ENCODE assay signal across 22 mouse cellular contexts in genomic region chr13:95836944-95837343, GRCm38 (mm10). TPM values are rescaled to one million over a fixed set of nuclear protein-coding genes. Genes with fewer than 3 reads are reported as not detected.
DNase-seq lines count a peak whose midpoint lies in the region; ATAC-seq and TF ChIP-seq lines count a peak whose summit lies in the region.
"Had no signal": no experiment of that assay in that cellular context is flagged by ENCODE, and none has a peak within 500 bp of the region (broad histone marks: within the 10 kb centered on the region; RNA-seq: fewer than 3 reads in every experiment).

No protein-coding gene starts in this region.

- no peak for TF ChIP-seq EP300 in stomach, postnatal 0 days (optimal IDR thresholded peaks at IDR 0.05)

- H3K27me3 ChIP-seq in intestine, embryonic 14.5 days (replicated peaks; ENCODE audit: control insufficient read depth, insufficient read depth, low read length), result no peaks in the 10 kb centered on the region
- H3K27me3 ChIP-seq in stomach, postnatal 0 days (ENCODE audit: control insufficient read depth, insufficient read depth, low read length), result no peaks in the 10 kb centered on the region
- H3K27me3 ChIP-seq: embryonic facial prominence, embryonic 13.5 days; forebrain, embryonic 13.5 days; hindbrain, embryonic 12.5 days; limb, embryonic 12.5 days; liver, embryonic 15.5 days; lung, embryonic 15.5 days; neural tube, embryonic 15.5 days had no signal

- H3K27ac ChIP-seq in layer of hippocampus, adult 2 months, result peak overlapping the region; percentile 83; the same call in 1 of the 2 replicates
- H3K27ac ChIP-seq in intestine, embryonic 14.5 days (ENCODE audit: low read depth), result no peak overlapping the region
- H3K27ac ChIP-seq in stomach, postnatal 0 days (replicated peaks), result no peak overlapping the region; the same call in 1 of the 2 replicates
- H3K27ac ChIP-seq: embryonic facial prominence, embryonic 13.5 days; forebrain, embryonic 13.5 days; gastrocnemius, adult 2 months; hindbrain, embryonic 12.5 days; limb, embryonic 12.5 days; liver, embryonic 15.5 days; lung, embryonic 15.5 days; midbrain, embryonic 10.5 days; neural tube, embryonic 15.5 days had no signal

- no peak overlapping the region for H3K4me2 ChIP-seq in intestine, embryonic 14.5 days (ENCODE audit: low read length)
- no peak overlapping the region for H3K4me2 ChIP-seq in stomach, postnatal 0 days (replicated peaks; ENCODE audit: low read depth)
- H3K4me2 ChIP-seq: embryonic facial prominence, embryonic 13.5 days; forebrain, embryonic 13.5 days; hindbrain, embryonic 12.5 days; limb, embryonic 12.5 days; liver, embryonic 15.5 days; lung, embryonic 15.5 days; neural tube, embryonic 15.5 days had no signal

- 63% methylated on average over 3 of the region's 3 CpGs for WGBS in intestine, embryonic 14.5 days
- WGBS in large intestine, adult 2 months, result 36% methylated on average over 3 of the region's 3 CpGs
- 71% methylated on average over 3 of the region's 3 CpGs for WGBS in stomach, postnatal 0 days

- H3K9ac ChIP-seq in intestine, embryonic 14.5 days (ENCODE audit: low read length), result no peak overlapping the region
- no peak overlapping the region for H3K9ac ChIP-seq in stomach, postnatal 0 days (ENCODE audit: low read length)
- H3K9ac ChIP-seq: embryonic facial prominence, embryonic 13.5 days; forebrain, embryonic 13.5 days; hindbrain, embryonic 12.5 days; limb, embryonic 12.5 days; liver, embryonic 15.5 days; lung, embryonic 15.5 days; neural tube, embryonic 15.5 days had no signal

- H3K4me1 ChIP-seq in intestine, embryonic 14.5 days (replicated peaks; ENCODE audit: control insufficient read depth, insufficient read depth, low read length), result no peaks in the 10 kb centered on the region
- H3K4me1 ChIP-seq in stomach, postnatal 0 days (replicated peaks; ENCODE audit: control insufficient read depth, insufficient read depth), result no peaks in the 10 kb centered on the region
- H3K4me1 ChIP-seq: forebrain, embryonic 13.5 days; lung, embryonic 15.5 days; neural tube, embryonic 15.5 days had no signal

- TF ChIP-seq CTCF in layer of hippocampus, adult 2 months (conservative IDR thresholded peaks at IDR 0.05), result no peak
- TF ChIP-seq CTCF in stomach, postnatal 0 days (IDR thresholded peaks at IDR 0.05; ENCODE audit: low read depth), result no peak

- H3K4me3 ChIP-seq in layer of hippocampus, adult 2 months, result no peak overlapping the region
- H3K4me3 ChIP-seq in intestine, embryonic 14.5 days (ENCODE audit: low read depth, low read length), result no peak overlapping the region
- H3K4me3 ChIP-seq in stomach, postnatal 0 days (ENCODE audit: low read depth, low read length), result no peak overlapping the region
- H3K4me3 ChIP-seq: embryonic facial prominence, embryonic 13.5 days; forebrain, embryonic 13.5 days; gastrocnemius, adult 2 months; hindbrain, embryonic 12.5 days; limb, embryonic 12.5 days; liver, embryonic 15.5 days; lung, embryonic 15.5 days; midbrain, embryonic 10.5 days; neural tube, embryonic 15.5 days had no signal

- peaks cover 5% of the 10 kb centered on the region; the same call in 1 of the 2 replicates for H3K36me3 ChIP-seq in intestine, embryonic 14.5 days (ENCODE audit: control insufficient read depth, insufficient read depth, low read length)
- H3K36me3 ChIP-seq in stomach, postnatal 0 days (ENCODE audit: control insufficient read depth, insufficient read depth, low read length), result no peaks in the 10 kb centered on the region
- H3K36me3 ChIP-seq: liver, embryonic 15.5 days; lung, embryonic 15.5 days; neural tube, embryonic 15.5 days had no signal

- no peaks in the 10 kb centered on the region for H3K9me3 ChIP-seq in intestine, embryonic 14.5 days (ENCODE audit: control insufficient read depth, low read length)
- H3K9me3 ChIP-seq in stomach, postnatal 0 days (ENCODE audit: control insufficient read depth, low read length), result no peaks in the 10 kb centered on the region
- H3K9me3 ChIP-seq: embryonic facial prominence, embryonic 13.5 days; forebrain, embryonic 13.5 days; hindbrain, embryonic 12.5 days; limb, embryonic 12.5 days; liver, embryonic 15.5 days; lung, embryonic 15.5 days; midbrain, embryonic 10.5 days; neural tube, embryonic 15.5 days had no signal

- ATAC-seq in intestine, embryonic 14.5 days (replicated peaks; ENCODE audit: low FRiP score, low TSS enrichment, low read depth), result peak; percentile 85
- ATAC-seq in stomach, postnatal 0 days (ENCODE audit: low FRiP score, low TSS enrichment), result peak; percentile 92
- ATAC-seq: activated CD4-positive, CD25-positive, alpha-beta regulatory T cell, adult 4 months; forebrain, embryonic 13.5 days had no signal

- DNase-seq in layer of hippocampus, adult 2 months (ENCODE audit: low spot score in 2 of 2), result no peak
- DNase-seq in layer of hippocampus, adult 18-20 months (ENCODE audit: low spot score in 2 of 2), result no peak
- DNase-seq in intestine, embryonic 14.5 days (ENCODE audit: low spot score), result no peak
- peak; percentile 92 for DNase-seq in large intestine, adult 2 months (ENCODE audit: low read depth, low spot score)
- DNase-seq in stomach, postnatal 0 days (ENCODE audit: low spot score), result no peak
- no peak for DNase-seq in left cerebral cortex, adult 11 months (ENCODE audit: low spot score)
- no peak for DNase-seq in ovary, postnatal 14 days (ENCODE audit: low spot score)
- DNase-seq: adrenal gland, adult 8-10 months; cerebellum, adult 18-20 months; cerebellum, postnatal 14 days; embryo, embryonic 11 days; gastrocnemius, adult 2 months; lung, postnatal 4 days had no signal

RNA-seq across cellular contexts. Expression of gene Iqgap2, which starts 54.8 kb away (rescaled TPM):
- 10 to 100 TPM; 95.2 to 97.7 TPM for total RNA-seq in layer of hippocampus, adult 2 months (2021)
- 10 to 100 TPM; 86.1 to 90.8 TPM for total RNA-seq in layer of hippocampus, adult 18-20 months (2021)
- 24.7 and 26.2 TPM in 2 replicates for polyA plus RNA-seq in intestine, embryonic 14.5 days (2014; fragmentation: Nextera tagmentation; extraction: Ambion mirVana)
- 20.4 and 47.6 TPM in 2 replicates for polyA plus RNA-seq in large intestine, adult 2 months (2012; rRNA removed)
- 15.3 and 16.5 TPM in 2 replicates for polyA plus RNA-seq in stomach, postnatal 0 days (2015; fragmentation: Nextera tagmentation; extraction: Ambion mirVana)
